Mouse (Mus musculus) liver, embryonic 15.5 days (tissue): ENCODE measurements around the gene Aicda. TPM values are rescaled to one million over a fixed set of nuclear protein-coding genes. Genes with fewer than 3 reads are reported as not detected.
A peak's percentile ranks its signal among the peaks of the same experiment; 100 is the strongest.

Experiments used
- ATAC-seq: fragments of 200-750 bp; cut with Nextera tagmentation; 2 replicates; pipeline ENCODE4 v1.8.0; 2017; ENCODE audit warnings: moderate number of reproducible peaks, mild to moderate bottlenecking, moderate library complexity; ENCODE audit not compliant: insufficient read depth
- H3K27ac ChIP-seq: fragments of 300-500 bp; sonication (generic); replicated peaks from 2 replicates; pipeline ENCODE4 v1.5.1; 2015; ENCODE audit warnings: mild to moderate bottlenecking, inconsistent platforms
- H3K27me3 ChIP-seq: fragments of 300-500 bp; sonication (generic); 2 replicates; pipeline ENCODE4 v1.6.1; 2015; ENCODE audit warnings: mild to moderate bottlenecking, inconsistent platforms
- H3K36me3 ChIP-seq: fragments of 300-500 bp; sonication (generic); replicated peaks from 2 replicates; pipeline ENCODE4 v1.6.1; 2015; ENCODE audit warnings: moderate library complexity, mild to moderate bottlenecking, inconsistent platforms
- H3K4me1 ChIP-seq: fragments of 300-500 bp; sonication (generic); replicated peaks from 2 replicates; pipeline ENCODE4 v1.6.1; 2015; ENCODE audit warnings: inconsistent platforms
- H3K4me2 ChIP-seq: fragments of 300-500 bp; sonication (generic); 2 replicates; pipeline ENCODE4 v1.6.1; 2015; ENCODE audit warnings: moderate library complexity, mild to moderate bottlenecking, inconsistent platforms
- H3K4me3 ChIP-seq: fragments of 300-500 bp; sonication (generic); replicated peaks from 2 replicates; pipeline ENCODE4 v1.5.1; 2015; ENCODE audit warnings: mild to moderate bottlenecking, inconsistent platforms
- H3K9ac ChIP-seq: fragments of 300-500 bp; sonication (generic); 2 replicates; pipeline ENCODE4 v1.6.1; 2015; ENCODE audit warnings: moderate library complexity, mild to moderate bottlenecking, inconsistent platforms
- H3K9me3 ChIP-seq: fragments of 300-500 bp; sonication (generic); replicated peaks from 2 replicates; pipeline ENCODE4 v1.6.1; 2016; ENCODE audit warnings: inconsistent platforms
- WGBS: fragments of 180-500 bp; shearing (Covaris S2); methylation state at CpG from one replicate; pipeline ENCODE4 v1.1.7; 2015; ENCODE audit warnings: mixed read lengths; ENCODE audit not compliant: insufficient replicate concordance; 5-methylcytosine and 5-hydroxymethylcytosine counted together
- polyA plus RNA-seq: library from polyadenylated mRNA; unstranded; fragments of >200 nt; fragmentation: Nextera tagmentation; extraction: Ambion mirVana; gene quantifications from 2 replicates; pipeline ENCODE4 v1.2.1, GENCODE M21; 2015

The Aicda gene
- polyA plus RNA-seq, 1 experiment from 2014 or later = not detected

DNA sequence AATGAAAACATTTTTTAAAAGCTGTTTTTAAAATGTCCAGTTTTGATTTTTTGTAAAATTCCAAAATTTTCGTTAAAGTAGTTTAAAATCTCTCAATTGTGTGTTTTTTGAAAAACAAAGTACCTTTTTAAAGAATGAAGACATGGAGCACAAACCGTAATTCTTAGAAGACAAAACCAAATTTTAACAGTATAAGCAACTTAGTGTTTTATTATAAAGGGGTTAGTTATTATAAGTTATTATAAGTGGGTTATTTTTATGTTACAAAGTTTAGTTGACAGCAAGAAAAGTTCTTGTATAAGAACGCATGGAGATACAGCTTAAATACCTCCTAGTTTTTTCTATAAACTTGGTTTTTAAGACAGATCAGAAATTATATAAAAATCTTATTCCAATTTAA, 48.0 kb downstream of the Aicda start:
- Histone ChIP-seq H3K4me3 (peak overlapping the region; percentile 61), H3K9ac (peak overlapping the region; percentile 49; the same call in 1 of the 2 replicates), H3K27ac (peak overlapping the region; percentile 86; the same call in 1 of the 2 replicates), H3K27me3 (no peaks in the 10 kb centered on the region), H3K4me1 (peaks cover 12% of the 10 kb centered on the region), H3K9me3 (no peaks in the 10 kb centered on the region), H3K4me2 (peak overlapping the region; percentile 78), H3K36me3 (0 out of 2 replicates have a peak, but pooled peaks cover 2% of the 10 kb centered on the region)
- 46% methylated on average over 3 of the region's 3 CpGs for WGBS
- no peak for ATAC-seq

DNA sequence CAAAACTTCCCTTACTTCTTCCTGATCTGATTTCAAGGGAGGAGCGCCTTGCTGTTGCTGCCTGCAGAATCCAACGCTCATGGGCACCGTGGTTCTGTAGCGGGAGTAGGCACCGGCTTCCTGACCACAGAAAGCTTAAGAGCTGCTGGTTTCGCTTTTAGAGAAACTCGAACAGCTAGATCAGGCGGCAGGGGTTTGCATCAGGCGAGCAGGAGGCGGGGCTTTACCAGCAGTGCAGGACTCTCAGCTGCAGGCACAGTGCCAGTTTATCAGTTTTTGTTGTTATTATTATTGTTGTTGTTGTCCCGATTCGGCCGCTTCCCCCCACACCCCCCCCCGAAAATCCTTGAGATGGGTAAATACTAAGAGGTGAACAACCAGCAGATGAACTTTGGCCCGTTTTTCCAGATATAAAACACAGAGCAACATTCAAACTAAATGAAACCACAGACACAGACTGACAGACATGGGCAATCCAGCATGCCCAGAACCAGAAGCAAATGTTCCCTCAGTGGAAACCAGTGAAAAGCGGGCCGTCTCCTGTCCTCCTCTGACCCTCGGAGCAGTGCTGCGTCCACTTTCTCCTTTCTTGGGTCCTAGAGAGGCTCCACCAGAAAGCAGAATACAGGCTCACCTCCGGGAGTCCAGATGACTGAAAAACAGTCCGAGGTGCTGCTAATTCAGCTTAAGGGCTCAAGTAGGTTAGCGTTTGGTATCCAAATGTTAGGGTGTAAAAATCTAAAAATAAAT, 48.8 kb downstream of the Aicda start, which contains the start of gene Apobec1:
TSS of gene Apobec1 (minus strand) at position 203 of the 750 bp plus-strand sequence.
- H3K9ac ChIP-seq = peak within 1 kb of the TSS; percentile 49
- peak; percentile 83 for ATAC-seq
- H3K4me2 ChIP-seq = peak within 1 kb of the TSS; percentile 78
- H3K27ac ChIP-seq = peak within 1 kb of the TSS; percentile 86
- H3K27me3 ChIP-seq = no peaks in the 10 kb centered on the region
- WGBS = 2% methylated on average over 22 of the region's 22 CpGs
- H3K4me3 ChIP-seq = peak within 1 kb of the TSS; percentile 61
- H3K4me1 ChIP-seq = peaks cover 12% of the 10 kb centered on the region
- no peaks in the 10 kb centered on the region for H3K36me3 ChIP-seq
- H3K9me3 ChIP-seq = no peaks in the 10 kb centered on the region

DNA sequence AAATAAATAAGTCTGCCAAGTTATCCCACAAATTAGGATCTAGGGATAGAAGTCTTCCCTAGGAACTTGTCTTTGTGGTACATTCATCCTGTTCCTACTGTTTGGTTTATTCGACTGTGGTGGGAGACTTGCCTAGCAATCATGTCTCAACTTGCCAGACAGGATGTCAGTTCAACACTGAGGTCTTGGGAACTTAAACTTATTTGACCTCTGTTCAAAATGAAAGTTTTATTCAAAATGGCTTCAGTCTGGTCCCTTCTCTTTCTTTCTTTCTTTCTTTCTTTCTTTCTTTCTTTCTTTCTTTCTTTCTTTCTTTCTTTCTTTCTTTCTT, 49.4 kb downstream of the Aicda start:
- peak overlapping the region; percentile 61 for H3K4me3 ChIP-seq
- no peaks in the 10 kb centered on the region for H3K27me3 ChIP-seq
- 0 out of 2 replicates have a peak overlapping the region, but pooled peaks have one; percentile 49 for H3K9ac ChIP-seq
- H3K36me3 ChIP-seq = no peaks in the 10 kb centered on the region
- H3K27ac ChIP-seq = 0 out of 2 replicates have a peak overlapping the region, but pooled peaks have one; percentile 86
- H3K4me1 ChIP-seq = peaks cover 12% of the 10 kb centered on the region
- no peaks in the 10 kb centered on the region for H3K9me3 ChIP-seq
- WGBS = 7% methylated on average over 1 of the region's 1 CpGs
- H3K4me2 ChIP-seq = peak overlapping the region; percentile 78
- no peak for ATAC-seq

DNA sequence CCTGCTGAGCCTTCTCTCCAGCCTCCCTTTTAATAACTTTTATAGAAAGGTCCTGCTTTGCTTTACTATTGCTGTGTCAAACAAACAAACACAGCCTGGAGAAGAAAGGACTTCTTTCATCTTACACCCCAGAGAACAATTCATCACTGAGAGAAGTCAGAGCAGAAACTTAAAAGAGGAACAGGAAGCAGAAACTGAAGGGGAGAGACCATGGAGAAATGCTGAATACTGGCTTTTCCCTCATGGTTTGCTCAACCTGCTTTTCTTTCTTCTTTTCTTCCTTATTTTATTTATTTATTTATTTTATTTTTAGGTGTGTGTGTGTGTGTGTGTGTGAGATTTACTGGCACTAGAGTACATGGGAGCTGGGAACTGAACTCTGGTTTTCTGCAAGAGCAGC, 50.7 kb downstream of the Aicda start:
- no peak overlapping the region for H3K4me2 ChIP-seq
- no peaks in the 10 kb centered on the region for H3K27me3 ChIP-seq
- H3K27ac ChIP-seq = peak overlapping the region; percentile 33
- no peak overlapping the region for H3K4me3 ChIP-seq
- no peaks in the 10 kb centered on the region for H3K36me3 ChIP-seq
- H3K9ac ChIP-seq = no peak overlapping the region
- H3K4me1 ChIP-seq = peaks cover 13% of the 10 kb centered on the region
- H3K9me3 ChIP-seq = no peaks in the 10 kb centered on the region
- ATAC-seq = no peak

DNA sequence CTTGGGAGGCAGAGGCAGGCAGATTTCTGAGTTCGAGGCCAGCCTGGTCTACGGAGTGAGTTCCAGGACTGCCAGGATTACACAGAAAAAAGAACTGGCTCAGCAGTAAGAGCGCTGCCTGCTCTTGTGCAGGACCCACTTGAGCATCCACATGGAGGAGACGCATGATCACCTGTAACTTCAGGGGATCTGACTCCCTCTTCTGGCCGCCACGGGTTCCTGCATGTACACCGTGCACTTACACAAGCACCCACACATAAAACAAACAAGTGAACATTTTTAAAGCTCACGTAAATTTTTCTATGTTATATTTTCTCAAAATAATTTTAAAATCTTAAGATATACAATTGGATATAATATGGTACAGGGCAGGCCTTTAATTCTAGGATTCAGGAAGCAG, 51.9 kb downstream of the Aicda start:
- 75% methylated on average over 8 of the region's 8 CpGs for WGBS
- no peak for ATAC-seq
- Histone ChIP-seq H3K4me2 (no peak overlapping the region), H3K36me3 (no peaks in the 10 kb centered on the region), H3K4me3 (no peak overlapping the region), H3K27ac (no peak overlapping the region), H3K4me1 (peaks cover 18% of the 10 kb centered on the region), H3K9me3 (no peaks in the 10 kb centered on the region), H3K27me3 (no peaks in the 10 kb centered on the region), H3K9ac (no peak overlapping the region)

DNA sequence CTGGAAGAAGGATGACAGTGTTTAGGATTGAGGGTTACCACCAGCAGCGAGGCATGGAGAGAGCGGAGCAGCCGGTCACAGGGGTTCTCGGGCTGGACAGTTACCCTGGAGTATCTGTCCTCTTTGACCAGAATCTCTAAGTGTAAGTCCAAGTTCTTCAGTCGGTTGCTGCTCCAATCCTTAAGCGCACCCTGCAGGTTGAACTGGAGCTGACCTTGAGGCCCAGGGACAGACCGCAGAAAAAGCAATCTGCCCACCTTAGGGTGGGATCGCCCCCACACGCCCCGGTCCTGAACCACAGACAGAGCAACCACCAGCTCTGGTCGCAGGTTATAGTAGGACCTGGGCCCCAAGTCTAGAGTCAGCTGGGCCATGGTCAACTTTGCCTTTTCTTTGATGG, 53.1 kb downstream of the Aicda start:
- Histone ChIP-seq H3K9ac (no peak overlapping the region), H3K36me3 (no peaks in the 10 kb centered on the region), H3K4me1 (peaks cover 18% of the 10 kb centered on the region), H3K4me3 (no peak overlapping the region), H3K9me3 (no peaks in the 10 kb centered on the region), H3K4me2 (no peak overlapping the region), H3K27me3 (no peaks in the 10 kb centered on the region), H3K27ac (no peak overlapping the region)
- ATAC-seq = no peak
- WGBS = 80% methylated on average over 11 of the region's 11 CpGs

DNA sequence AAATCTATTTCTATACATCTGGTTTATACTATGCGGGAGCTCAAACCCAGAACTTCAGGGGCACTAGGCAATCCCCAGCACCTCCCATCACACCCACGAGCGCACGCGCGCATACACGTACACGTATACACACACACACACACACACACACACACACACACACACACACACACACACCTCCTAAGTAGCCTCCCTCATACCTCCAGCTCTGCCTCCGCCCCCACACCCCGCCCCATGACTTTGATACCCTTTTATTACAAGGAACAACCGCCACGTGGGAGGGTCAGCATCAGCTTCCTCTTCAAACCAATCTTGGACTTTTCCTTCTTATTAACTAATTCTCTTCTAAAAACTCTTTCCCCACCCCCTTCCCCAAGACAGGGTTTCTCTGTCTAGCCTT, 54.1 kb downstream of the Aicda start:
- Histone ChIP-seq H3K27me3 (no peaks in the 10 kb centered on the region), H3K9ac (no peak overlapping the region), H3K4me1 (peaks cover 14% of the 10 kb centered on the region), H3K9me3 (no peaks in the 10 kb centered on the region), H3K4me2 (no peak overlapping the region), H3K27ac (no peak overlapping the region), H3K36me3 (no peaks in the 10 kb centered on the region), H3K4me3 (no peak overlapping the region)
- no peak for ATAC-seq
- 79% methylated on average over 12 of the region's 12 CpGs for WGBS

DNA sequence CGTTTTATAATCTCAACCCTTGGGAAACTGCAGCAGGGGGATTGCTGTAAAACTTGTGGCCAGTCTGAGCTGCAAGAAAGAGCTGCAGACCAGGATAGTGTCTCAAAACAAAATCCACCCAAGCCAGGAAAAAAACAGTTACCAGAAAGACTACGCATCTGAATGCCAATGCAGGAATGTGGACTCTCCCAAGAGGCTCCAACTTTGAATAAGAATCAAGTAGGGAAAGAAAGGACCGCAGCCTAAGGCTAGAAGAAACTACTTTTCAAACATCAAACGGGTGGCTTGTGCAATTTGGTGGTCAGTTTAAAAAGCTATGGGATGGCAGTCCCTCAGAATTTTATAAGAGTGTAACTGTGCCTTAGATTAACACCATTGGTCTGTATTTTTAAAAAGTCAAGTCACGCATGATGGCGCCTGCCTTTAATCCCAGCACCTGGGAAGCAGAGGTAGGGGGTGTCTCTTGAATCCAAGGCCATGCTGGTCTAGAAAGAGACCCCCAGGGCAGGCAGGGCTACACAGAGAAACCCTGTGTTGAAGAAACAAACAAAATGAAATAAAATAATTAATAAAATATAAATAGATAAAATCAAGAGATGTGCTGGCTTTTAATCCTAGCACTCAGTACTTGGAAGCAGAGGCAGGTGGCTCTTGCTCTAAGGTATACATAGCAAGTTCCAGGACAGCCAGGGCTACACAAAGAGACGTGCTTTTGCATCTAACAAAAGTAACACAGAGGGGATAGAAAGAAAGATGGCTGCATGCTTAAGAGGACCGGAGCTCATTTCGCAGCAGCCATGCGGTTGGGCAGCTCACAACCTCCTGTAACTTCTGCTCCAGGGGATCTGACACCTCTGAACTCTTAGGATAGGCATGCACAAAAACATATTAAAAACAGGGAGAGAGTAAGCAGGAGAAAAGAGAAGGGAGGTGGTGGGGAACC, 55.1 kb downstream of the Aicda start:
- Histone ChIP-seq H3K9me3 (no peaks in the 10 kb centered on the region), H3K27me3 (no peaks in the 10 kb centered on the region), H3K4me2 (peak overlapping the region; percentile 50; the same call in 1 of the 2 replicates), H3K4me1 (peaks cover 11% of the 10 kb centered on the region), H3K4me3 (no peak overlapping the region), H3K27ac (no peak overlapping the region), H3K9ac (no peak overlapping the region), H3K36me3 (no peaks in the 10 kb centered on the region)
- 63% methylated on average over 10 of the region's 10 CpGs for whole genome bisulfite sequencing
- no peak for ATAC-seq

DNA sequence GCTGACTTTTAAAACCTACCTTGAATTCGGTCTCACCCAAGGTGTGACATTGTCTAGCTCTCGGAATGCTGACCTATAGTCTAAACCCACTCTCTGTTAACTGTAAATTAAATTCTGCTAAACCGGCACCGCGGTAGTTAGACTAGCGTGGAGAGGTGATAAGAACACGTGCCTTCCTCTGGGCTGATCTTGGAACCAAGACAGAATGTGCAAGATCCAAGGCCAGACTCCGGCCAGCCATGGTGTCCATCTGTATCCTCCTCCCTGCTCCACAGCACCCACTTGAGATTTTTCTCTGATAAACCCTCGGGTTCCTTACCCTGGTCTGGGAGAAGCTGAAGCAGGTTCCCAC, 55.8 kb downstream of the Aicda start:
- Histone ChIP-seq H3K27ac (no peak overlapping the region), H3K4me1 (peaks cover 11% of the 10 kb centered on the region), H3K27me3 (no peaks in the 10 kb centered on the region), H3K9me3 (no peaks in the 10 kb centered on the region), H3K36me3 (no peaks in the 10 kb centered on the region), H3K4me3 (peak overlapping the region; percentile 10; the same call in 1 of the 2 replicates), H3K4me2 (peak overlapping the region; percentile 50), H3K9ac (no peak overlapping the region)
- ATAC-seq = peak; percentile 43; the same call in 1 of the 2 replicates
- 15% methylated on average over 9 of the region's 9 CpGs for WGBS

DNA sequence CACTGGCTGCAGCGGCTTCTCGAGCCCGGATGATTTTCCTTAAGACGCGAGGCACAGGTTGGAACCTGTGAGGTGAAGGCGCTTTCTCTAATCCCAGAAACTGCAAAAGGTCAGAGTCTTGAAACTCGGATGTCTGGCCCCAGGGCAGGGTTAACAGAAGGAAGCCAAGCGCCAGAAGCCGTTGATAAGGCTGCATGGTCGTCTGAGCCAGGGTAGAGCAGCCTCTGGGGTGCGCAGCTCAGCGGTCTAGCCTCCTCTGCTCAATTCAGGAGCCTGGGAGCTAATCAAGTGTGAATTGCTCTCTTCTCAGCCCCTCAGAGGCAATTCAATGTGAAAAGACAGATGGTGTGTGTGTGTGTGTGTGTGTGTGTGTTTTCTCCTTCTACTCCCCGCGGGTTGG, 56.2 kb downstream of the Aicda start, which contains the start of gene Gdf3:
TSS of gene Gdf3 (minus strand) at position 317 of the 400 bp plus-strand sequence.
- WGBS = 16% methylated on average over 14 of the region's 14 CpGs
- Histone ChIP-seq H3K9me3 (no peaks in the 10 kb centered on the region), H3K27me3 (no peaks in the 10 kb centered on the region), H3K4me3 (peak within 1 kb of the TSS; percentile 10; the same call in 1 of the 2 replicates), H3K27ac (no peak within 1 kb of the TSS), H3K4me2 (peak within 1 kb of the TSS; percentile 50), H3K9ac (no peak within 1 kb of the TSS), H3K36me3 (no peaks in the 10 kb centered on the region), H3K4me1 (peaks cover 11% of the 10 kb centered on the region)
- ATAC-seq = peak; percentile 70; the same call in 1 of the 2 replicates

DNA sequence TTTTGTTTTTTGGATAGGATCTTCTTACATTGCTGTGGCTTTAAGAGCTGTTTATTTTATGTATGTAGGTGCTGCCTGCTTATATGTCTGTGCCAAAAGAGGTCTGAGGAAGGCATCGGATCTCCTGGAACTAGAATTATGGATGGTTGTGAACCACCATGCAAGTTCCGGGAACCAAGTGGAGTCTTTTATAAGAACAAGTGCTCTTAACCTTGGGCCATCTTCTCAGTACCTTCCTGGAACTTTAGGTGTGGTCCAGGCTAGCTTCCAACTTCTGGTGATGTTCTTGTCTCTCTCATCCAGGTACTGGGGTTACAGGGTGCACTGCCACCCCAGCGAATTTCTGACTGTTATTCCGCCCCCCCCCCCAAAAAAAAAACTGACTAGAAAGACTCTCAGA, 58.8 kb downstream of the Aicda start:
- Histone ChIP-seq H3K4me3 (no peak overlapping the region), H3K4me2 (no peak overlapping the region), H3K27ac (no peak overlapping the region), H3K9me3 (no peaks in the 10 kb centered on the region), H3K4me1 (peaks cover 11% of the 10 kb centered on the region), H3K9ac (no peak overlapping the region), H3K36me3 (no peaks in the 10 kb centered on the region), H3K27me3 (no peaks in the 10 kb centered on the region)
- ATAC-seq = no peak
- 52% methylated on average over 4 of the region's 4 CpGs for WGBS
